Mouse (Mus musculus) ovary, postnatal 10 days (tissue): ENCODE data around the gene Gm26558.

ENCODE experiments used
- DNase-seq: peaks from one replicate; pipeline ENCODE4 v3.0.0; 2022; ENCODE audit warnings: low spot score

Gene Gm26558

GRCm38 (mm10) chr2:70647681-70648080, 14.2 kb downstream of the Gm26558 start:
- DNase-seq = no peak

- no peak for DNase-seq
Observed at GRCm38 (mm10) chr2:70645266-70645780, 16.6 kb downstream of the Gm26558 start.

- no peak for DNase-seq
Observed at GRCm38 (mm10) chr2:70642971-70643565, 18.8 kb downstream of the Gm26558 start.

- DNase-seq = no peak
Observed at GRCm38 (mm10) chr2:70640968-70641367, 20.9 kb downstream of the Gm26558 start.

- DNase-seq = no peak
Observed at GRCm38 (mm10) chr2:70634028-70634690, 27.7 kb downstream of the Gm26558 start.

GRCm38 (mm10) chr2:70632412-70632811, 29.5 kb downstream of the Gm26558 start:
- no peak for DNase-seq

GRCm38 (mm10) chr2:70631321-70631720, 30.6 kb downstream of the Gm26558 start:
- no peak for DNase-seq

- DNase-seq = no peak
Observed at GRCm38 (mm10) chr2:70629921-70630320, 32.0 kb downstream of the Gm26558 start.

- no peak for DNase-seq
Observed at GRCm38 (mm10) chr2:70629339-70629761, 32.6 kb downstream of the Gm26558 start.

- no peak for DNase-seq
Observed at GRCm38 (mm10) chr2:70628397-70628796, 33.5 kb downstream of the Gm26558 start.

GRCm38 (mm10) chr2:70625761-70626160, 36.1 kb downstream of the Gm26558 start:
- no peak for DNase-seq

GRCm38 (mm10) chr2:70622244-70622643, 39.7 kb downstream of the Gm26558 start:
- no peak for DNase-seq

GRCm38 (mm10) chr2:70620225-70620624, 41.7 kb downstream of the Gm26558 start:
- DNase-seq = no peak

- no peak for DNase-seq
Observed at GRCm38 (mm10) chr2:70619232-70619835, 42.6 kb downstream of the Gm26558 start.

- no peak for DNase-seq
Observed at GRCm38 (mm10) chr2:70616617-70617016, 45.3 kb downstream of the Gm26558 start.

- DNase-seq = no peak
Observed at GRCm38 (mm10) chr2:70616076-70616475, 45.8 kb downstream of the Gm26558 start.

GRCm38 (mm10) chr2:70614745-70615351, 47.1 kb downstream of the Gm26558 start:
- no peak for DNase-seq
